Mouse (Mus musculus): ENCODE data around the gene Stum.

GRCm38 (mm10) chr1:180421165-180421909, 62.0 kb downstream of the Stum start:
- TF ChIP-seq CTCF (IDR thresholded peaks at IDR 0.05; ENCODE audit: extremely low read depth, insufficient read length, insufficient replicate concordance, low read depth, low read length) (no peak), POLR2A (IDR thresholded peaks at IDR 0.05; ENCODE audit: low read depth, low read length) (no peak)

Data from small intestine, adult 2 months (tissue).